Mouse (Mus musculus): ENCODE measurements around the gene Ski.
"Not testable (repeated sequence)": the region's sequence is repeated elsewhere in the genome, so short reads cannot be mapped to it uniquely, and the experiment has no call there.

Ski gene

DNA sequence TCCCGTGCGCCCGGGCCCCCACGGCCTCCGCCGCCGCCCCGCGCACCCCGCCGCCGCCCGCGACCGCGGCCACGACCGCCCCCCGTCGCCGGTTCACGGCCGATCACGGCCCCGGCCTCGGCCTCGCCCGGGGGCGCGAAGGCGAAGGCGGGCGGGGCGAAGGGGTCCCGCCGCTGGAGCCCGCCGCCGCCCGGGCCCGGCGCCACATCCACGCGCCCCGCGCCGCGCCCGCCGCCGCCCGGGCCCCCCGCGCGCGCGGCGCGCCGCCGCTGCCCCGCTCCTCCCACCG is at the start of gene Ski:
Gene Ski, minus strand, starts transcription at position 41 of the 289 bp plus-strand sequence.
- no peak for DNase-seq (ENCODE audit: low spot score)

DNA sequence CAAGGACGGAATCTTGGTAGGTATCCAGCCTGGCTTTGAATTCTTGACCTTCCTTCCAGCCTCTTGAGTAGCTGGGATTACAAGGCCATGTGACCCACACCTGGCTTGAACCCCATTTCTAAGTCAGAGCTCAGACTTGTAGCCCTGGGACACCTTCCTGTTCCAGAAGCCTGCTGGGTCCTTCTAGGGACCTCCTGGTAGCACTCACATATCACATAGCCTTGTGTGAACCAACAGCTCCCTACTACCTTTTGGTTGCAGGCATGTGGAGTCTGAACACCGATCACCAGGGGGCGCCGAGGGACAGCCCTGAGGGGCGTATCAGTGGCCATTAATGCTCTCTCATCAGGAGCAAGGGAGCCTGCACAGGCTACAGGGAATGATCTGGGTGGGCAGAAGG is 46.0 kb upstream of the Ski start:
- peak; percentile 69 for DNase-seq (ENCODE audit: low spot score)

DNA sequence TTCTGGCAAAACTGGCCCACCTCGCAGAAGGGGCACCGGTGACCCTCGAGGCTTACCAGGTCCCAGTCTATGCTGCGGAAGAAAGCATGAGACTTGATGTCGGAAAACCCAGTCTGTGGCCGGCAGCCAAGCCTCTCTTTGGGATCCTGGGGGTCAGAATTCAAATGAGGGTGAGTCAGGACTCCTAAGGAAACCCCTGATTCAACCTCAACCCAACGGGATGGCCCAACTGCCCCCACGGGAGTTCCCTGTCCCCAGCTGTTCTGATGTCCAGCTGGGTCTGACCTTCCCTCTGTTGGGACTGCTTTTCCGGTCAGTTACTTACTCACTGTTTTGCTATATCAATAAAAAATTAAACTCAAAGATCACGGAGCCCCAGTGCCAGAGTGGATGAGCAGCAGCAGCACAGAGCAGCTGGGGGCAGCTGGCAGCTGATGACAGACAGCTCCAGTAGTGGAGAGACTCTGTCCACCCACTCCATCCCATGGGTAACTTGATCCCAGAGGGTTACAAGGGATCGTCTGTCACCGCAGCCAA is 45.3 kb upstream of the Ski start:
- no peak for DNase-seq (ENCODE audit: low spot score)

DNA sequence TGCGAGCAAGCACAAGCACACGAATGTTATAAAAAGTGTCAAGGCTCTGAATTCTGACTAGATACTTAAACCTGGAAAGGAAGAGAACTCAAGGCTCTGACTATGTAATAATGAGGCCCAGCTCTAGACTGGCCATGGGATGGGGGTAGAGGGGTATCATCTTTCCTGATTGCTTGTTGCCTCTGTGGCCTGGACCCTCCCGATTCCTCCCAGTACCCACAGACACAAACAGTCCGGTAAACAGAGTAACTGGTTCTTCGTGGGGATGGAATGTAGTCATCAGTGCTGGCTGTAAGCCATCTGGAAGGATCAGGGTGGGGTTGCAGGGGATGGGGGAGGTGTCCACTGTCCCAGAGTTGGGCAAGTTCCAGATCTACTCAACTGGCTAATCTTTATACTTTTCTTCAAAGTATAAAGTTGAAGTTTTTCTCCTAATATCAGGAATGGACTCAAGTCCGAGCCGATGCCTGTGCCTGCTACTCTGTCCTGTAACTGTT is 44.7 kb upstream of the Ski start:
- no peak for DNase-seq (ENCODE audit: low spot score)

DNA sequence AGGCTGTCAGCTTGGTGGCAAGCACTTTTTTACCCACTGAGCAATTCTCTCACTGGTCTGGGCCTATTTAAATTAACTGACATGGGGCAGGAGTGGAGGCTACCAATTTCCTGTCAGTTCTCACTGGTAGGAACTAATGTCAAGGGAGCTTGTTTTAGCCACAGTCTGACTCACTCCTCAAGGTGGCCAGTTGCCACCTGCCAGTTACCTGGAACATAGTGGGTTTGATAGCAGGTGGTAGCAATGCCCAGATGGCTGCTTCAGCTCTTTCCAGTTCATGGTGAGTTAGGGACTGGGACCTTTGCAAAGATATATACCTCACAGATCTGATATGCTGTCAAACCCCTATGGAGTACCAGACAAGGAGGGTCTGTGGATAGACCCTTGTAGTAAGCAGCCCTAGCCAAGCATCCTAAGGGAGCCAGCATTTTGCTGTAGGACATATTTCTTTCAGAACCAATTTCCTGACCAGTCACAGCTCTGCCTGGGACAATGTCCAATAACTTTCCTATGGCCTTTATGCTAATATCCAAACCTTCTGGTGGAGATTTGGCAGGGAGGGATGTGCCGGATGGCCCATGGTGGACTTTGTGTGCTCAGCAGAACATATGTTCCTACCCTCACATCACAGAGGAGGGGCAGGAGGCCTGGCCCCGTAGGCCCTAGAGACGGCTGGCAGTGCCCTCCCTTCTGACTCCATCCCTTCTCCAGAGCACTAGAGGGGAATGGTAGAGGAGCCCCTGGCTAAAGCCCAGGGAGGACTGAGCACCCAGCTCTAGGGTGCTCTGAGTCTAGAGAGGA is 42.3 kb upstream of the Ski start:
- no peak for DNase-seq (ENCODE audit: low spot score)

DNA sequence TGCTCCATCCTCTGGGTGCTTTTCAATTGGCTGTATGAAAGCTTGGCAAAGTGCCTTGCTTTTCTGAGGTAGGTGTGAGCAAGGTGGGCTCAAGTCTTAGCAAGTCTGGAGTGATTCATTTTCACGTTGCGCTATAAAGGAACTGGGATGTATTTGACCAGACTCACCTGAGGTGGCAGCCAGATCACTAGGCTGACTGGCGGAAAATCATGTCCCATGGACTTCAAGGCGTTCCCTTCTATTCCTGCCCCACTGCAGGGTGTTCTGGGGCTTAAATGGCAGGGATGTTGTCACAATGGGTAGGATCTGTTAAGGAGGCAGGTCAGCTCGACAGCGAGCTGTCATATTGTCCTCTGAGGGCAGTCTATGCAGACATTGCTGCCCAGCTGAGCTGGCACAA is 29.9 kb upstream of the Ski start:
- no peak for DNase-seq (ENCODE audit: low spot score)

DNA sequence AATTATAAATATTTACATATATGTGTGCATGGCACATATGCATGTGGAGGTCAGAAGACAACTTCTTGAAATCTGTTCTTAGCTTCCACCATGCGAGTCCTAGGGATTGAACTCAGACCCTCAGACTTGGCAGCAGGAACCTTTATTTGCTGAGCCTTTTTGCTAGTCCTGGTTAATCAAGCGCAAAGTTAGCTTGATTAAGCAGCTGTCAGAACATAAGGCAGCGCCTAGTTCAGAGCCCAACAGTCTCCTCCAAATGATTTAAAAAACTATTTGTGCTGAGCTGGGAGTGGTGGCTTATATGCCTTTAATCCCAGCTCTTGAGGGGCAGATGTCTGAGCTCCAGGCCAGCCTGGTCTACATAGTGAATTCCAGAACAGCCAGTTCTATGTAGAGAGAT is 28.8 kb upstream of the Ski start:
- no peak for DNase-seq (ENCODE audit: low spot score)

DNA sequence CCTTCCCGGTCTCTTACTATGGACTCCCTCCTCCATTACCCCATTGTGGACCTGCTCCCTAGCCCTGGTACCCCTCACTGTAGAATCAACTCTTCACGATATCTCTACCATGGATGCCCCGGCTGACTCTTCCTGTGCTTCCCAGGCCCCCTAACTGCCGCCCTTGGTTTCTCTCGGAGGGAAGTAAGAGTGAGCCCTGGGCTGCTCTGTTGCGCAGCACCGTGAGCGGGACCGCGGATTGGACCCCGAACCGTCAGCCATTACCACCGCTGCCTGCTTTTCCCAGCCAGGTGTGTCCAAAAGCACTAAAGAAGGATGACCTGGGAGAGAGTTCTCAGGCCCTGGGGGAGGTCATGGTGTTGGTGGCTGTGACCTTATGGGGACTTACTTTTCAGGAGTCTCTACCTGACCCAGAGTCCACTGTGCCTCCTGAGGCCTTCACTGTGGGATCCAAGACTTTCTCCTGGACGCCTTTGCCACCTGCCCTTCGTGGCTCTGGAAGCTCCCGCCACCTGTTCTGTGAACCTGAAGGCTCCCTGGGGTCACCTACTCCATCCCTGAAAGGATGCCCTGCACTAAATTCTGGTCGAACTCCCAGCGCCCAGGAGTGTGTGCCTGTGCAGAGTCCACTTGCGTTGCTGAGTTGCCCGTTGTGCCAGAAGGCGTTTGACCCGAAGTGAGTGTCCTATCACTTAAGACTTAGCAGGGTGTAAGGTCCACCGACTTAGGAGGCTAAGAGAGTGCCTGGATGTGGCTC is 28.1 kb upstream of the Ski start:
- peak; percentile 30 for DNase-seq (ENCODE audit: low spot score)

DNA sequence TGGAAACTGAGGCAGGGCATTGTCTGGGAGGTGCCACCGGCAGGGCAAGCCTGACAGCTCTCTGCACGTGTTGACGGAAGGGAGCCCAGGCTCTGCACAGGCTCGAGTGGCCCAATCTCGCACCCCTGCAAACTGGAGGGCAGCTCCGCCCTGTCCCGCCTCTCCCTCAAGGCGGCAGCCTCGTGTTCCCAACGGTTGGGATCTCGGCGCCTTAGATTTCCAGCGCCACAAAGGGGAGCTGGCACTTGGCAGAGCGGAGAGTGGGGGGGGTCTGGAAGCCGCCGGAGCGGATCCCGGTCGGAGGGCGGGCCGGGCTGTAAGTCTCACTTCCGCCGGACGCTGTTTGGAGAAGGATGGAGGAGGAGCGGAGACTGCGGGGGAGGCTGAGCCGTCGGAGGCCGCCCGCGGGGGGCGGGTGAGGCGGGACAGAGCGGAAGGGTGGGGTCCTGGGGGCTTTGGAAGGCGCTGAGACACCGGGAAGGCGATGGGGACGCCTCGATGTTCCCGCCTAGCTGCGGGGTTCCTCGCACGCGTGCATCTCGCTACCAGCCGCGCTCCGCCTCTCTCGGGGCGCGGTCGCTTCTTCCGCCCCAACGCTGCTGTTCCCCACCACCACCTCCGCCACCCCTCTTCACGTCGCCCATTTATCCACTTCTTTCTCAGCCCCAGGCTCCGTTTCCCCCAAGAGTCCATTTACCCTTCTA is 27.4 kb upstream of the Ski start, which contains the start of gene Faap20:
Gene Faap20, plus strand, starts transcription at position 155 of the 704 bp plus-strand sequence.
- peak; percentile 82 for DNase-seq (ENCODE audit: low spot score)

DNA sequence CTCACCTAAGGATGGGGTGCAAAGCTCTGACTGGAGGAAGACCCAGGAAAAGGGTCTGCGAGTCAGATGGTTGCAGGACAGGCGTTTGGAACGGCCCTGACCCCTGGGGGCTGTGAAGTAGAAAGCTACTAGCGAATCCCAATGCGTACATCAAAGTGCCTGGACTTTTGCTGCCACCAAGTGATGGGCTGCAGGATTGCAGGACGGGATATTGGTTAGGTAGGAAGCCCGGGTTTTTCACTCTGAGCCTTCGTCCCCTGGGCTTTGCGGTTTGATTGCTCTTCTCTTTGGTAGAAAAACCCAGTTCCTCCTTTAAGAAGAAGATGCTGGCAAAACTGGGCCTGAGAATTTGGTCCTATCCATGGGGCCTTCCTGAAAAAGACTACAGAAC is 26.9 kb upstream of the Ski start:
- peak; percentile 88 for DNase-seq (ENCODE audit: low spot score)

DNA sequence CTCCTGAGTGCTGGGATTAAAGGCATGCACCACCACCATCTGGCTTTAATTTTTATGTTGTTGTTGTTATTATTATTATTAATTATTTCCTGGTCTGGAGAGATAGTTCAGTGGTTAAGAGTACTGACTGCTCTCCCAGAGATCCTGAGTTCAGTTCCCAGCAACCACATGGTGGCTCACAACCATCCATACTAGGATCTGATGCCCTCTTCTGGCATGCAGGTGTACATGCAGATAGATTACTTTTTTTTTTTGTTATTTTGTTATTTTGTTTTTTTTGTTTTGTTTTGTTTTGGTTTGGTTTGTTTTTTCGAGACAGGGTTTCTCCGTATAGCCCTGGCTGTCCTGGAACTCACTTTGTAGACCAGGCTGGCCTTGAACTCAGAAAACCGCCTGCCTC is 25.7 kb upstream of the Ski start:
- not testable (repeated sequence) for DNase-seq (ENCODE audit: low spot score)

DNA sequence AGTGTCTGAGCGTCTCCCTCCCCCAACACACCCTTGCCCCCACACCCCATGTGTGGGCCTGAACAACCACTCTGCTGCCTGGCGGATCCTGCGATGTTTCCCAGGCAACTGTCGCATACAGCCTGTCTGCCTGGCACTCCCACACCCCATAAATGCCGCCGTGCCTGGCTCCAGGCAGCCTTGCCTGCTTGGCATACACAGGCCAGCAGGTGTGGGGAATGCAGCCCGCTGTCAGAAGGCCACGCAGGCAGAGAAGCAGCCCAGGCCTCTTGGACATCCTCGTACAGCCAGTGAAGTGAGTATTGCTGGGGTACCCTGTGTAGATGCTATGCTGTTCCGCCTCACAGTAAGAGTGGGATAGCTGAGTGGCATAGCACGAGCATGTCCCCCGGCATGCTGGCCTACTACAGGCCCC is 24.3 kb upstream of the Ski start:
- no peak for DNase-seq (ENCODE audit: low spot score)

DNA sequence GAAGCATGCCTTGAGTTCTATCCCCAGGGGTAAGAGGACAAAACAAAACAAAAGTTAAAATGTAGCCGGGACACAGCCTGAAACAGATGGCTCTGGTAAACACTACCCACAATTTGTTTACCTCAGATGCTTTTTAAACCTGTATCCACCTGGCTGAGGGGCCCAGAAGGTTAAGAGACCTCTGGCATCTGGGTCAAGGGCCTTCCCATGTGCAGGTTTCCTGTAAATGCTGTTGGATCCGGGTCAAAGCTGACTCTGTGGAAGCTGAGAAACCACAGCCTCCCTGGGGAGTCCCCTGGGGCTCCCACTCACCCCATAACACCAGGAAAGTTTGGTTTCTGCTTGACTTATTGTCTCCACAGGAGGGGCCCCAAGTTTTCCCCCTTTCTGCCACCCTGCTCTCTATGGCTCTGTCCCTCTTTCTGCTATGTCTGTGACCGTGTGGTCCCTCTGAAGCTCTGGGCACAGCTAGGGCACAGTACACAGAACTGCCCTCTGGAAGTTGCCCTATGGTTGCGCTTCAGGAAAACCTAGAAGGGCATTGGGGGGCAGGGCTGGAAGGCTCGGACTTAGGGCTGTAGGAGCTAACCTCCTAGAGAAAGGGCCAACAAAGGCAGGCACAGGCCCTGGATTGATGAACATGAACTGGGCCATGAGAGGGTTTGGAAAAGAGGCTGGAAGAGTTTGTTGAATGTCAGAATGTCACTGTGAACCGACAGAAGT is 23.5 kb upstream of the Ski start:
- no peak for DNase-seq (ENCODE audit: low spot score)

DNA sequence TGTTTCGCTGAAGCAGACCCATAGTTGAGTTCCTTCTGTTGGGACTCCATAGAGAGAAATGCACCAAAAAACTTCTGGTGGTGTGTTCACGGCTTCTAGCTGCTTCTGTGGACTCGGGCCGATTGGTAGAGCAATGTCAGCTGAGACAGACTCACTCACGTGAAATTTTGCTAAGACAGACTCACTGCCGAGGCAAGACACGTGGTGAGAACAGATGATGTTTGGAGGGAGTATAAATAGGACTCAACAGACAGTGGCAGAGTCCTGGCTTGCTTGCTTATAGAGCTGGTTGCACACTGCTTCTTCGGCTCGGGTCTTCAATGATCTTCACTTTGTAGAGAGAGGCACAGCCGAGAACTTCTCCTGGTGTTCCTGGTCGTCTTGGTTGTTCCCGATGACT is 20.8 kb upstream of the Ski start:
- no peak for DNase-seq (ENCODE audit: low spot score)

DNA sequence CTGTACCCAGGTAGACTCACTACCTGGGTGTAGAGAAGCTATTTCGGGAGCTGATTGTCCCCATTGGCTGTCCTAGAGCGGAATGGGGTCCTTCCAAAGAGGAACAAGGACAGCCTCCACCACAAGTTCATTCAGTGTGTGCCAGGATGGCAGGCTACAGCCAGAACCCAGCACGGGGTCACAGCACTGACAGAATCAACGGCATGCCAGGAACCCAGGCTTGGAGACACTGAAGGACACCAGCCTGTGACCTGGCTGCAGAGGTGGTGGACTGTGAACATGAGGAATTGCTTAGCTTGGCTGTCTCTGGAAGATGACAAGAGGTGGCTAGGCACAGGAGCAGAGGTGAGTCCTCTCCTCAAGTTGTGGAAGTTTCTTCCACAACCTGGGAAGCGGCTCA is 19.9 kb upstream of the Ski start:
- DNase-seq (ENCODE audit: low spot score), result no peak

DNA sequence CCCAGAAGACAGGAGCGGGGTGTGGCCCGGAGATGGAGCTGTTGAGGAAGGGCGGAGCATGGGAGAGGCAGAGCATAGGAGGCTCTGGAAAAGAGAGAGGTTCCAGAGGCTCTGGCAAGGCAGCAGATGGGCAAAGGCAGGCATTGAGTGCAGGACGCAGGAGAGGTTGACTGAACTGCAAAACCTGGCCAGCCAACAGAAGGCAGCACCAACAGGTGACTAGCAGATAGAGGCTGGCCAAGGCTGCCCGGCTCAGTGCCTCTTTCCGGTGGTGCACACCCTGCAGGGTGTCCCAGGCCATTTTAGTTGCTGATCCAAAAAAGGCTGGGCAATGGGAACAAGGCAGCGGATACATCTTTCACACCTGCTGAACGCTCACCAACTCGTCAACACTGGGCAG is 19.4 kb upstream of the Ski start:
- DNase-seq (ENCODE audit: low spot score), result no peak

DNA sequence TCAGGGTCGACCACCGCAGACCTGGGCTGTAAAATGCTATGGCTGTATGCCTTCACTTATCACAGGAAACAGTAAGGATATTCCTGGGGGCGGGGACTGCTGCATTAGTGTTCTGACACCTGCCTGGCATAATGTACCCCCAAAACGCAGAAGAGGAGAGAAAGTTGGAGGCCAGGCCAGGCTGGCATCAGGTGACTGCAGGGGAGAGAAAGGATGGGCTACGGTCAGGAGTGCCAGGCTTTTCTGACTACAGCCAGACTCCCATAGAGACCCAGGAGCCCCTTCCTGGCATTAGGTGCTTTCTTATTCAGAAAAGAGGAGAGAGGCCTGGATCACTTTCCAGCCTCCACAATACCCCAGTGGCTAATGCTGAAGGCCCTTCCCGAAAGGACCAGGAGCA is 17.1 kb upstream of the Ski start:
- DNase-seq (ENCODE audit: low spot score), result no peak

DNA sequence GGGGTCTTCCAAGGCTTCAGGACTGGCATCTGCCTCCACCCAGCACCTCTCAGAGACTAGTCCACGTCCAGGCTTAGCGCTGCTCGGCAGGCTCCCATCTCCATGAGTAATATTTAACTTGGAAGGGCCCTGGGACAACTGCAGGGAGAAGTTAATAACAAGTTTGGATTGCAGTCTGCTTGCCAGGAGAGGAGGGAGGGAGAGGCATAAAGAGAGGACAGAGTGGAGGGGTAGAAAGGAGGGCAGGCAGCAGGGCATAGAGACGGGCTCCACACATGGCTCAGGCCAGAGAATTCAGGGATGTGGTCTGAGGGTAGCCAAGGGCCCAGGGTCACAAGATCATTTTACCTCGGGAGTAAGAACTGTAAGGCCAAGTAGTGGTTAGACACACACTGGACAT is 15.9 kb upstream of the Ski start:
- no peak for DNase-seq (ENCODE audit: low spot score)

DNA sequence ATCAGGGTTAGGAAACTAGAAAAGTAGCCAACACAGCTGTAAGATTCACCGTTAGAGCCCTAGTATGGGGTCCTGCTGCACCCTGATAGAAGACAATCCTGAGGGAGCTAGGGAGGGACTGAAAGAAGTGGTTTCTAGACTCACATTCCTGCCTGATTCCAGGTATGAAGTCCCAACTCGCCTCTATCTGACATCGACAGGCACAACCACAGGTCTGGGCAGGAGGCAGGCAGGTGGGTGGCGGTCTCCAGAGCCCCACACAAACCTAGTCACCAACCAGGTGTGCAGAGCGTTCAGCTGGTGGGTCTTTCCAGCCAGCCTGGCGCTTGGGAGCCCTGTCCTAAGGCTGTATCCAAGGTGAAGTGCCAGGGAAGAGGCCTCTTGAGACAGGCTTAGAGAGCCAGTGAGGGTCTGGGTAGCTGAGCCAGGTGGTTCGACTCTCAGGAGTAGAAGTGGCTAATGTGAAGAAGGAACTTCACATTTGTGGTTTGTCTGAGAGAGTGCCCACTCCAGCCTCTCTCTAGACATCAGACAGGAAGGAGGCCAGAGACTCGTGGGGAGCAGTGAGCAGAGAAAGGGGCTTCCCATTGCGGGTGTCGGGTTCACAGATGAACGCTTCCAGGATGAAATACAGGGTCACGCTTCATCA is 14.5 kb upstream of the Ski start:
- DNase-seq (ENCODE audit: low spot score), result no peak

DNA sequence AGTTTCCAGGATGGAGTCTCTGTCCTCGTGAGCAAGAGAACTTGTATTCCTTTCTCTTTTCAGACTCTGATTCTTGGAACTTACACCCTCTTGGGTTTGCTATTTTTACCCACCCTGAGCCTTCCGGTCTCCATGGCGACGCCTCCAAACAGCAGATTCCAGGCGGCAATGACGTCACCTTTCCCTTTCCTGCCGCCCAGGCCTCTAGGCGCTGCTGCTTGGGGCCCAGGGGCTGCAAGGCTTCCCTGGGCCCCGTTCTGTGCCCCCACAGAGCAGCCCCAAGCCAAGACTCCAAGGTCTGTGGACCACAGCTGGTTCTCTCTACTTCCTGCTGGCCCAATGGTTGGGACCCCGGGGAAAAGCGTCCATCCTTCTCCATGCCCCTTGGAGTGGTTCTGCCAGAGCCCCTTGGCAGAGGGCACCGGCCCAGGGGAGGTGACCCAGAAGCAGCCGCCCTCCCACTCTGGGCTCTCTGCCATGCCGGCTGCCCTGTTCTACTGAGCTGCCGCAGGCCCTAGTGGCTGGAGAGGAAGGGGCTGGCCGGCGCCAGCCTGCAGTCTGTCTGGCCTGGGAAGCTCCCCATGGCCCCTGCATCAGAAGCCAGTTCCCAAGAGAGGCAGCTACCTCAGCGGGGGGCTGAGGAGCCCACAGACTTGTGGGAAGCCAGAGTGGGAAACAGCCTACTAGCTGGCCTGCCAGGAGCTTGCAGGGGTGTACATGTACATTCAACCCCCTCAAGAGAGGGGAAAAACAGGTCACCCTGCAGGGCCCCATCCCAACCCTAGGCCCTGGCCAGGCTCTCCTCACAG is 13.1 kb upstream of the Ski start:
- DNase-seq (ENCODE audit: low spot score), result peak; percentile 68

Measured in urinary bladder, postnatal 25 days (tissue).